Mouse (Mus musculus): ENCODE data around the gene Olfr49. TPM values are rescaled to one million over a fixed set of nuclear protein-coding genes. Genes with fewer than 3 reads are reported as not detected.
"Not testable (repeated sequence)": the region's sequence is repeated elsewhere in the genome, so short reads cannot be mapped to it uniquely, and the experiment has no call there.

The Olfr49 gene
- polyA plus RNA-seq, 1 experiment from 2014 or later: not detected

GRCm38 (mm10) chr14:54232143-54232542 is 52.6 kb downstream of the Olfr49 start:
- Histone ChIP-seq H3K4me2 (ENCODE audit: low read depth, severe bottlenecking) (no peak overlapping the region), H3K9ac (ENCODE audit: low read length) (no peak overlapping the region), H3K4me1 (ENCODE audit: control insufficient read depth, insufficient read depth, low read length) (peaks cover 20% of the 10 kb centered on the region), H3K4me3 (ENCODE audit: low read depth, low read length) (no peak overlapping the region), H3K36me3 (ENCODE audit: control insufficient read depth, insufficient read depth, low read length) (peaks cover 5% of the 10 kb centered on the region; the same call in 1 of the 2 replicates), H3K27me3 (ENCODE audit: control insufficient read depth, insufficient read depth, low read length) (no peaks in the 10 kb centered on the region), H3K9me3 (ENCODE audit: control insufficient read depth, low read length) (no peaks in the 10 kb centered on the region), H3K27ac (replicated peaks; ENCODE audit: low read depth, low read length) (no peak overlapping the region)
- DNase-seq (ENCODE audit: low spot score) (no peak), ATAC-seq (ENCODE audit: insufficient number of reproducible peaks, low FRiP score, low TSS enrichment, low read depth) (no peak)
- WGBS: 75% methylated on average over 9 of the region's 9 CpGs

DNA sequence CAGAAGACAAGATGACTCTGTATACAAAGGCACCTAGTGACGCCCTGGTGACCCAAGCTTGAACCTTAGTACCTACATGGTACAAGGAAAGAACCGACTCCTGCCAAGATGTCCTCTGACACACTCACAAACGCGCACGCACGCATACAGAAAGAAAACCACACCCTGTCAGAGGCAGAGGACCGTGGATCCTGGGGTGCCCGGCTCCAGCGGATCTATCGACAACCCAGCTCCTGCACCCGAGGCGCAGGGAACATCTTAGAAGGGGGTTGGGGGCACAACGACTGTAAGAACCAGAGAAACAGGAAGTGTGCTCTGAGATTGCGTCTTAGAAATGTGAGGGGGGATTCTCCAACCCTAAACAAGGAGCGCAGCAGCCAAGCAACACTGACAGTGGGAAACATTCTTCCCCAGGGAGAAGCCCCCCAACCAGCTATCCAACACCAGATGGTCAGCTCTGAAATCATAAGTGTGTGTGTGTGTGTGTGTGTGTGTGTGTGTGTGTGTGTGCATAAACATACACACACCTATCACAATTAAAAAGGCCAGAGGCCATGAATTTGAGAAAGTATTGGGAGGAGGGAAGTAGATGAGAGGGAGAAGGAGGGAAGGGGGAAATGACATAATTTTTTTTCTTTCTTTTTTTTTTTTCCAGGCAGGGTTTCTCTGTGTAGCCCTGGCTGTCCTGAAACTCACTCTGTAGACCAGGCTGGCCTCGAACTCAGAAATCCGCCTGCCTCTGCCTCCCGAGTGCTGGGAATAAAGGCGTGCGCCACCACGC is 53.4 kb downstream of the Olfr49 start:
- no peaks in the 10 kb centered on the region for H3K9me3 ChIP-seq (ENCODE audit: control insufficient read depth, low read length)
- peaks cover 5% of the 10 kb centered on the region; the same call in 1 of the 2 replicates for H3K36me3 ChIP-seq (ENCODE audit: control insufficient read depth, insufficient read depth, low read length)
- H3K27me3 ChIP-seq (ENCODE audit: control insufficient read depth, insufficient read depth, low read length): no peaks in the 10 kb centered on the region
- WGBS: 84% methylated on average over 21 of the region's 21 CpGs
- no peak overlapping the region for H3K4me3 ChIP-seq (ENCODE audit: low read depth, low read length)
- peaks cover 20% of the 10 kb centered on the region for H3K4me1 ChIP-seq (ENCODE audit: control insufficient read depth, insufficient read depth, low read length)
- H3K27ac ChIP-seq (replicated peaks; ENCODE audit: low read depth, low read length): no peak overlapping the region
- H3K9ac ChIP-seq (ENCODE audit: low read length): no peak overlapping the region
- H3K4me2 ChIP-seq (ENCODE audit: low read depth, severe bottlenecking): no peak overlapping the region
- ATAC-seq (ENCODE audit: insufficient number of reproducible peaks, low FRiP score, low TSS enrichment, low read depth) (no peak), DNase-seq (ENCODE audit: low spot score) (no peak)

- Histone ChIP-seq H3K36me3 (ENCODE audit: control insufficient read depth, insufficient read depth, low read length) (peaks cover 5% of the 10 kb centered on the region; the same call in 1 of the 2 replicates), H3K9ac (ENCODE audit: low read length) (no peak overlapping the region), H3K27ac (replicated peaks; ENCODE audit: low read depth, low read length) (no peak overlapping the region), H3K9me3 (ENCODE audit: control insufficient read depth, low read length) (no peaks in the 10 kb centered on the region), H3K4me1 (ENCODE audit: control insufficient read depth, insufficient read depth, low read length) (peaks cover 20% of the 10 kb centered on the region), H3K4me2 (ENCODE audit: low read depth, severe bottlenecking) (no peak overlapping the region), H3K4me3 (ENCODE audit: low read depth, low read length) (no peak overlapping the region), H3K27me3 (ENCODE audit: control insufficient read depth, insufficient read depth, low read length) (no peaks in the 10 kb centered on the region)
- 91% methylated on average over 14 of the region's 14 CpGs for WGBS
- DNase-seq (ENCODE audit: low spot score): no peak
- ATAC-seq (ENCODE audit: insufficient number of reproducible peaks, low FRiP score, low TSS enrichment, low read depth): no peak
Observed at GRCm38 (mm10) chr14:54230638-54231150, 54.0 kb downstream of the Olfr49 start.

GRCm38 (mm10) chr14:54229849-54230248 is 54.9 kb downstream of the Olfr49 start:
- 79% methylated on average over 3 of the region's 4 CpGs for WGBS

GRCm38 (mm10) chr14:54228933-54229713 is 55.6 kb downstream of the Olfr49 start:
- peak overlapping the region; percentile 54 for H3K4me2 ChIP-seq (ENCODE audit: low read depth, severe bottlenecking)
- H3K9ac ChIP-seq (ENCODE audit: low read length): peak overlapping the region; percentile 8
- DNase-seq (ENCODE audit: low spot score): peak; percentile 29
- peaks cover 20% of the 10 kb centered on the region for H3K4me1 ChIP-seq (ENCODE audit: control insufficient read depth, insufficient read depth, low read length)
- no peak for ATAC-seq (ENCODE audit: insufficient number of reproducible peaks, low FRiP score, low TSS enrichment, low read depth)
- H3K36me3 ChIP-seq (ENCODE audit: control insufficient read depth, insufficient read depth, low read length): no peaks in the 10 kb centered on the region
- WGBS: 5% methylated on average over 25 of the region's 25 CpGs
- H3K27ac ChIP-seq (replicated peaks; ENCODE audit: low read depth, low read length): no peak overlapping the region
- H3K27me3 ChIP-seq (ENCODE audit: control insufficient read depth, insufficient read depth, low read length): no peaks in the 10 kb centered on the region
- no peaks in the 10 kb centered on the region for H3K9me3 ChIP-seq (ENCODE audit: control insufficient read depth, low read length)
- peak overlapping the region; percentile 7 for H3K4me3 ChIP-seq (ENCODE audit: low read depth, low read length)

More at GRCm38 (mm10) chr14:54229849-54230248, 54.9 kb downstream of the Olfr49 start:
- H3K9me3 ChIP-seq (ENCODE audit: control insufficient read depth, low read length); ATAC-seq (ENCODE audit: insufficient number of reproducible peaks, low FRiP score, low TSS enrichment, low read depth); H3K27ac ChIP-seq (replicated peaks; ENCODE audit: low read depth, low read length); H3K36me3 ChIP-seq (ENCODE audit: control insufficient read depth, insufficient read depth, low read length); H3K4me2 ChIP-seq (ENCODE audit: low read depth, severe bottlenecking); H3K4me3 ChIP-seq (ENCODE audit: low read depth, low read length); H3K27me3 ChIP-seq (ENCODE audit: control insufficient read depth, insufficient read depth, low read length); DNase-seq (ENCODE audit: low spot score); H3K9ac ChIP-seq (ENCODE audit: low read length): not testable (repeated sequence)
- peaks cover 20% of the 10 kb centered on the region for H3K4me1 ChIP-seq (ENCODE audit: control insufficient read depth, insufficient read depth, low read length)

DNA sequence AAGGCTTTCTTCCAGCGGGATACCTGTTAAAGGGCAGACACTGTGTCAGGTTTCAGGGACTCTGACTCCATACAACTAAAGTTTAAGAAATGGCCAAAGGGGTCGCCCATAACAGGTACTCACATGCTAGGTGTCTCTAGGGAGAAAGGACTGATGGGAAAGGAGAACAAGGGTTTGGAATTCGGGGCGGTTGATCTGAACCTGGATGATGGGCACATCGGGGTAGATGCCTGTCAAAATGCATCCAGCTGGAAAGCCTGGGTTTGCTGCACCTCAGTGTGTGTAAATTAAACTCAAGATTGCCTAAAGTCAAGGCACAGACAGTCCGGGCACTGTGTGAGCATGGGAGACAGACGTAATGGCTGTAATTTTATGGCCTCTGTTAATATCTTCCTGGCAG is 56.2 kb downstream of the Olfr49 start:
- peaks cover 19% of the 10 kb centered on the region for H3K4me1 ChIP-seq (ENCODE audit: control insufficient read depth, insufficient read depth, low read length)
- peak; percentile 32 for DNase-seq (ENCODE audit: low spot score)
- WGBS: 7% methylated on average over 7 of the region's 7 CpGs
- ATAC-seq (ENCODE audit: insufficient number of reproducible peaks, low FRiP score, low TSS enrichment, low read depth): 0 out of 2 replicates have a peak, but pooled peaks have one; percentile 11
- no peaks in the 10 kb centered on the region for H3K36me3 ChIP-seq (ENCODE audit: control insufficient read depth, insufficient read depth, low read length)
- H3K27ac ChIP-seq (replicated peaks; ENCODE audit: low read depth, low read length): no peak overlapping the region
- peak overlapping the region; percentile 40 for H3K9ac ChIP-seq (ENCODE audit: low read length)
- H3K9me3 ChIP-seq (ENCODE audit: control insufficient read depth, low read length): no peaks in the 10 kb centered on the region
- no peaks in the 10 kb centered on the region for H3K27me3 ChIP-seq (ENCODE audit: control insufficient read depth, insufficient read depth, low read length)
- H3K4me2 ChIP-seq (ENCODE audit: low read depth, severe bottlenecking): peak overlapping the region; percentile 54
- H3K4me3 ChIP-seq (ENCODE audit: low read depth, low read length): peak overlapping the region; percentile 16

Other genes starting within 250 kb of the Olfr49 start
- 234 and 250 TPM in 2 replicates for gene Dad1, start 30.8 kb downstream of the Olfr49 start, polyA plus RNA-seq (2014; fragmentation: Nextera tagmentation; extraction: Ambion mirVana)
- gene Abhd4, start 30.8 kb downstream of the Olfr49 start, polyA plus RNA-seq (2014; fragmentation: Nextera tagmentation; extraction: Ambion mirVana): 38.9 and 40.9 TPM in 2 replicates
- gene Oxa1l, start 75.9 kb upstream of the Olfr49 start, polyA plus RNA-seq (2014; fragmentation: Nextera tagmentation; extraction: Ambion mirVana): 52.0 and 58.1 TPM in 2 replicates
- gene Slc7a7, start 132.8 kb upstream of the Olfr49 start, polyA plus RNA-seq (2014; fragmentation: Nextera tagmentation; extraction: Ambion mirVana): 3.1 and 3.6 TPM in 2 replicates
- gene Mrpl52, start 142.0 kb upstream of the Olfr49 start, polyA plus RNA-seq (2014; fragmentation: Nextera tagmentation; extraction: Ambion mirVana): 228 and 236 TPM in 2 replicates
- 97.8 and 101 TPM in 2 replicates for gene Mmp14, start 146.7 kb upstream of the Olfr49 start, polyA plus RNA-seq (2014; fragmentation: Nextera tagmentation; extraction: Ambion mirVana)
- gene Lrp10, start 179.2 kb upstream of the Olfr49 start, polyA plus RNA-seq (2014; fragmentation: Nextera tagmentation; extraction: Ambion mirVana): 18.9 and 19.6 TPM in 2 replicates
- gene Rem2, start 191.2 kb upstream of the Olfr49 start, polyA plus RNA-seq (2014; fragmentation: Nextera tagmentation; extraction: Ambion mirVana): 4.7 and 5.3 TPM in 2 replicates
- 122 and 126 TPM in 2 replicates for gene Prmt5, start 232.6 kb upstream of the Olfr49 start, polyA plus RNA-seq (2014; fragmentation: Nextera tagmentation; extraction: Ambion mirVana)